Mouse (Mus musculus) spleen, postnatal 10 days (tissue): ENCODE measurements around the gene Zfp385c.

ENCODE experiments used
- DNase-seq, 2 experiments: peaks; one replicate each; pipeline ENCODE4 v3.0.0; 2021 to 2022; ENCODE audit warnings: low spot score in 2 of 2

Zfp385c gene

GRCm38 (mm10) chr11:100692164-100692616 is at the start of gene Zfp385c:
Zfp385c (minus strand) TSS chr11:100692455.
- DNase-seq: no peak

- DNase-seq: no peak
Measured at GRCm38 (mm10) chr11:100741348-100741747, 49.1 kb upstream of the Zfp385c start.

DNA sequence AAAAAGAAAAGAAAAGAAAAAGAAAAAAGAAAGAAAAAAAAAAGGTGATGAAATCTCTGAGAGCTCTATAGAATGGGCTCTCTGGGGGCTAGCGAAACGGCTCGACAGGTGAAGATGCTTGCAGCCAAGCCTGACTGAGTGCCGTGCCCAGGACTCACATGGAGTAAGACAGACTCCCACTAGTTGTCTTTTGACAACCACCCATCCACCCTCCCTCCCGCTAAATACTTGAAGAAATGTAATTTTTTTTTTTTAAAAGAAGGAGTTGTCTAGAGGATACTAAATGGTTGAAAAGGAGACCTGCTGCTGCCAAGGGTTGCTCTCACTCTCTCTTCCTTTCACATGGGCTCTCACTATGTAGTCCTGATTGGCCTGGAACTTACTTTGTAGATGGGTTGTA is 46.5 kb upstream of the Zfp385c start:
- peak in 1 of 2 experiments; percentile 45 for DNase-seq

DNA sequence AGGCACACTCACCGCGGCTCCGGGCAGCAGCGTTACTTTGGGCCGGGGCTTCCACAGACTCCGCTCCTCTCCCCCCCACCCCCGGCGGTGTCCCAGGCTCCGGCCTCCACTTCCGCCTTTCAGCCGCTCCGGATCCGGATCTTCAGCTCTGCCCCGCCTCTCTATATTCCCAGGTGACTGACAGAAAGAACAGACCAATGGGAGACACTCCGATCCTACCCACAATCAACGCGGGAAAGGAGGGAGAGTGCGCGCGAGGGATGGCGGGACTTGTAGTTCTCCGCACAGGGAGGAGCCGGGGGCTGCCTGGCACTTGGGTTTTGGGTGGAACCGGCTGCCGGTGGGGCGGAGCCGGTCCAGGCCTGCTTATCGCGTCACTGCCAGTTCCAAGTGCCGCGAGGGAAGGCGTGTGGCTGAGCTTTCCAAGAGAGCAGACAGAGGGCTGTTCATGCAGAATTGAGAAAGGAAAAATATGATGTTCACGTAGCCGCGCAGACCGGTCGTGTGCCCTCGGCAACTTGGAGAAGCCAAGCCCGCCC is 45.9 kb upstream of the Zfp385c start, which contains the start of gene Rab5c:
Rab5c (minus strand) TSS at position 150 of the 539 bp plus-strand sequence.
- peak; percentile 95 to 99 for DNase-seq

DNA sequence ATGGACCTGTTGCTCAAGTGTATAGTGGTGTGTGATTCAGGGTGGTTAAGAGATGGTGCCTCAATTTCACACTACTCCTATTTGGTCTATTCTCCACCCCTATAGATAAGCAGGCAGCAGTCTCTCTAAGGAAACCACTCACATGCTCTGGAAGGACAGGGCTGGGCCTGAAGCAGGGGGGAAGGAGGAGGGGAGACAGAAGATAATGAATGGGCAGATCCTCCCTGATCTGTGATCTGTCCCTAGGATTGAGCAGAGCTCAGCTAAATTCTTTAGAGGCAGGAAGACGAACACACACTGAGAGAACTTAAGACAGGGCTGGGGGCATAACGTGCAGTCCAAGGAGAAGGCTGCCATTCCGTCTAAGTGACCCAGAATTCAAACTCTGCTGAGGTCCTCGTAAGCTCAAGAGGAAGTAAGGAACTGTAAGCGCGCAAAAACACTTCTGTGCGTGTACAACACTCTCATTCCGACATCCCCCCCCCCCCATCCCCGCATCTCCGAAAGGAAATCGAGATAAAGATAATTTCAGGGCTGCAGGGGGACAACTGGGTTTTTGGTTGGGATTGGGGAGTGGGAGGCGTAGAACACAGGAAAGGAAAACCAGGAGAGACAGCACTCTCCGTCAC is 45.0 kb upstream of the Zfp385c start:
- peak; percentile 44 to 48 for DNase-seq

- DNase-seq: no peak
Measured at GRCm38 (mm10) chr11:100736746-100737080, 44.5 kb upstream of the Zfp385c start.

- DNase-seq: peak; percentile 39 to 46
Measured at GRCm38 (mm10) chr11:100735954-100736745, 43.9 kb upstream of the Zfp385c start.

DNA sequence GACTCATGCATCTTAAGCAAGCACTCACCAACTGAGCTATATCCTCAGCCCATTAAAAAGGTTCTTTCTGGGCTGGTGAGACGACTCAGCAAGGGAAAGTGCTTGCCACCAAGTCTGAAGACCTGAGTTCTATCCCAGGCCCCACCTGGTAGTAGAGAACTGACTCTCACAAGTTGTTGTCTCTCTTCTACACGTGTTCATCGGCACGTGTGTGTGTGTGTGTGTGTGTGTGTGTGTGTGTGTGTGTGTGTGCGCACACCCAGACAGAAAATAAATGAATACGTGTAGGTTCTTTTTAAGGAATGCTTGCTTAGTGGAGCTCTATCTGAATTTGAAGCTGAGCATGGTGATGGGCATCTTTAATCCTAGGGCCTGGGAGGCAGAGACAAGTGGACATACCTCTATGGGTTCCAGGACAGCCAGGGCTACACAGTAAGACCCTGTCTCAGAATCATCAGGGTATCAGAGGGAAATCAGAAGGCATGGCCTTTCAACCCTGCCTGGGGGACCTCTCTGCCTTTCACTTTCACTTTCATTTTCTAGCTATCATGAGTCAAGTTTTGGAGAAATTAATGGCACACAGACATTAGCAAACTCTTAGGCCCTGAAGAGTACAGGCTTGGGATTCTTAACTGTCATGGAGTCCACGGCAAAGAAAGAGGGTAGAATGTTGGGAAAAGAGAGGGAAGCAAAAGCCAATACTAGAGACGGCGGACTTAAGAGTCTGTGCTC is 43.0 kb upstream of the Zfp385c start:
- no peak for DNase-seq

GRCm38 (mm10) chr11:100730477-100731205 is 38.4 kb upstream of the Zfp385c start:
- no peak for DNase-seq

DNA sequence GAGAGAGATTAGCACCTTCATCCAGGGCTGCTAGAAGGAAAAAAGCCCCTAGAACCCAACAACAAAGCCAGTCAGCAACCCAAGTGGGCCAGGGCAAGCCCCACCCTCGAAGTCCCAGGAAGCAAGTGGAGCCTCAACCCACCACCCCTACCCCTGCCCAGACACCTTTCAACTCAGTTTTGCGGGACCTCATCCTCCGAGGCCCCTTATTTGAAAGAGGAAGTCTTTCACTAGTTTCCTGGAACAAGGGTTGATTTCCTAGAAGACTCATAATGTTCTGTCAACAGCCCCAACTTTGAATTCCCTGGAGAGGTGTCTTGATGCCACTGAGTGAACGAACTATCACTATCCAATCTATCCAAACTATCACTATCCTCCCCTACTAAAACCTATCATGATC is 37.7 kb upstream of the Zfp385c start:
- DNase-seq: no peak

GRCm38 (mm10) chr11:100728601-100729000 is 36.3 kb upstream of the Zfp385c start:
- DNase-seq: no peak

GRCm38 (mm10) chr11:100727201-100727600 is 34.9 kb upstream of the Zfp385c start:
- DNase-seq: no peak

- no peak for DNase-seq
Measured at GRCm38 (mm10) chr11:100724919-100725512, 32.8 kb upstream of the Zfp385c start.

DNA sequence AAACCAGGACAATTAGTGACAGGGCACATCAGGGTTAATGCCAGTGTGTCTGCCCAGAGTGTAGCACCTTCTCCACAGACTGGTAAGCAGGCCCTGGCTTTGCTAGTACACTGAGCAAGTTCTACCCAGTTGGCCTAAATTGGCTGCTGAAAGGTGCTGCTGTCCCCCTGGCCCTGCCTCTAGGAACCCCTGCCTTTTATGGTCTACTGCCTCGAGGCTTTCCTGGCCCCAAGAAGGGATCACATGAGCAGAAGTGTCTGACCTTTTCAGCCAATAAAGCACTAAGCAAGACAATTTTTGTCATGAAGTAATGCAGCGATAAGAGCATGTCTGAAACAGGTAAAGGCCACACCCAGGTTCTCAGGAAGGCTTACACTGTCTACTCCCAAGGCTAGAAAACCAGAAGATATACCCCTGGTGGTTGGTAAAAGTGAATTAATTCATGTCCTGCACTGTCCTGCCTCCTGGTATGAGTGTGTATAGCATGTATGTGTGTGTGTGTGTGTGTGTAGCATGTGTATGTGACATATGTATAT is 30.3 kb upstream of the Zfp385c start:
- no peak for DNase-seq

- DNase-seq: no peak
Measured at GRCm38 (mm10) chr11:100721776-100722492, 29.7 kb upstream of the Zfp385c start.

DNA sequence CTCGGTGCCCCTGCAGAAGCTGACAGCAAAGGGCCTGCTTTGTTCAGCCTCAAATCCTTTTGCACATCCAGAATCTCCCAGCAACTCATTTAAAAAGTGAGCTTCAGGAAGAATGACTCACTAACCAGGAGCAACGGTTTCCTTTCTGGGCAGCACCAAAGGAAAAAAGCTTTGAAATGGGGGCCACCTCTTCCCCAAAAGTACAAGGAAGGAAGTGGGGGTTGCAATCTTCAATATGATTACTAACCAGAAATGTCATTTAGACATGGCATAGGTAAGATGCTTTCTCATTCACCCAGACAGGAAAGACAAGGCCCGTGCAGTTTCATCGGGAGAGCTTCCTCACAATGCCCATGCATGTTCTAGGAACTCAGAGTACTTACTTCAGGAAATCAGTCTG is 29.0 kb upstream of the Zfp385c start:
- DNase-seq: no peak

DNA sequence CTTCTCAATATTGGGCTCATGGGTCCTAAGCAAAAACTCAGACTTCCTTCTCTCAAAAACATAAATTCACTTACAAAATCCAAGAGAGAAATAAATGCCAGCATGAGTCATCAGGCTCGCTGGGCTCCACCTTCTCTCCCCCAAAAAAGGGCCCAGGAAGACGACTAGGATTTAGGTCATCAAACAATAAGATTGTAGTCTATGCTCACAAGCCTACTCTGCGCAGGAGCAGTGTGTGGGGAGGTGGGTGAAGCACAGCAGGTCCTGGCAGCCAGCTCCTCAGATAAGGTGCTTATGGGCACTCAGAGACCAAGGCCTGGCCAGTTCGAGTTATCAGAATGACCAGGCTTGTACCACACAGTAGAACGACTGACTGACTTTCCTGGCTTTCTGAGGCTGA is 28.1 kb upstream of the Zfp385c start:
- DNase-seq: no peak

DNA sequence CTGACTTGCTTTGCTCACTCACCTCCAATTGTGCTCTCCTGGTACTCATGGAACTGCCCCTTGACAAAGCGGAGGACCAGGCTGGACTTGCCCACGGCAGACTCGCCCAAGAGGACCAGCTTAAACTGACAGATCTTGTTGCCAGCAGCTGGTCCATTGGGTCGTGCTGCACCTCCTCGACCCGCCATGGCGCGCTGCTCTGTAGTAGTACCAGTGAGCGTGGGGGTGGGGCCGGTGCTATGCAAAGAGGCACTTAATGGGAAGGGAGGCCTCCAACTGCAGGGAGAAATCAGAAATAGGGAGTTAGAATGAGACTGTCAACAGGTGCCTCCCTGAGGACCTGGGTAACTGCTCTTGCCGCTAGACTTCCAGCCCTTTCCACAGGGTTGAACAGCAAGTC is 27.6 kb upstream of the Zfp385c start:
- no peak for DNase-seq

- DNase-seq: no peak
Measured at GRCm38 (mm10) chr11:100719312-100719711, 27.1 kb upstream of the Zfp385c start.

GRCm38 (mm10) chr11:100718866-100719265 is 26.6 kb upstream of the Zfp385c start:
- DNase-seq: no peak
